Mouse (Mus musculus) midbrain, embryonic 14.5 days (tissue): ENCODE results near the gene C2cd3. TPM values are rescaled to one million over a fixed set of nuclear protein-coding genes. Genes with fewer than 3 reads are reported as not detected.
"Not testable (repeated sequence)": the region's sequence is repeated elsewhere in the genome, so short reads cannot be mapped to it uniquely, and the experiment has no call there.

Source experiments
- ATAC-seq: fragments of 200-750 bp; cut with Nextera tagmentation; 2 replicates; pipeline ENCODE4 v1.8.0; 2017; ENCODE audit warnings: moderate number of reproducible peaks, moderate library complexity; ENCODE audit not compliant: low FRiP score, low TSS enrichment
- DNase-seq: peaks from one replicate; pipeline ENCODE4 v3.0.0-alpha.2; 2015
- H3K27ac ChIP-seq: fragments of 300-500 bp; sonication (generic); replicated peaks from 2 replicates; pipeline ENCODE4 v1.5.1; 2014; ENCODE audit warnings: mild to moderate bottlenecking, low read depth, low read length, moderate library complexity
- H3K27me3 ChIP-seq: fragments of 300-500 bp; sonication (generic); 2 replicates; pipeline ENCODE4 v1.6.1; 2014; ENCODE audit warnings: low read length, control low read depth, mixed read lengths; ENCODE audit not compliant: control insufficient read depth, insufficient read depth
- H3K36me3 ChIP-seq: fragments of 300-500 bp; sonication (generic); 2 replicates; pipeline ENCODE4 v1.6.1; 2014; ENCODE audit warnings: low read length, control low read depth; ENCODE audit not compliant: control insufficient read depth, insufficient read depth
- H3K4me1 ChIP-seq: fragments of 300-500 bp; sonication (generic); 2 replicates; pipeline ENCODE4 v1.6.1; 2014; ENCODE audit warnings: mild to moderate bottlenecking, antibody characterized with exemption, low read length, control low read depth; ENCODE audit not compliant: control insufficient read depth, insufficient read depth
- H3K4me2 ChIP-seq: fragments of 300-500 bp; sonication (generic); 2 replicates; pipeline ENCODE4 v1.6.1; 2014; ENCODE audit warnings: mild to moderate bottlenecking, low read length, moderate library complexity
- H3K4me3 ChIP-seq: fragments of 300-500 bp; sonication (generic); replicated peaks from 2 replicates; pipeline ENCODE4 v1.5.1; 2014; ENCODE audit warnings: low read depth, low read length
- H3K9ac ChIP-seq: fragments of 300-500 bp; sonication (generic); replicated peaks from 2 replicates; pipeline ENCODE4 v1.6.1; 2014; ENCODE audit warnings: mild to moderate bottlenecking, low read length, moderate library complexity
- H3K9me3 ChIP-seq: fragments of 300-500 bp; sonication (generic); 2 replicates; pipeline ENCODE4 v1.6.1; 2016; ENCODE audit warnings: low read length, control low read depth, mixed read lengths; ENCODE audit not compliant: control insufficient read depth
- WGBS: fragments of 180-500 bp; shearing (Covaris S2); extraction: QIAGEN DNeasy Blood & Tissue Kit; methylation state at CpG from one replicate; pipeline ENCODE4 v1.1.7; 2014; 5-methylcytosine and 5-hydroxymethylcytosine counted together
- polyA plus RNA-seq: library from polyadenylated mRNA; unstranded; fragments of >200 nt; fragmentation: Nextera tagmentation; extraction: Ambion mirVana; gene quantifications from 2 replicates; pipeline ENCODE4 v1.2.1, GENCODE M21; 2014

C2cd3 gene
- polyA plus RNA-seq, 1 experiment from 2014 or later: 27.7 TPM

GRCm38 (mm10) chr7:100482046-100482445 lies 110.0 kb downstream of the C2cd3 start:
- not testable (repeated sequence) for H3K4me2 ChIP-seq, H3K9me3 ChIP-seq, H3K4me1 ChIP-seq, H3K9ac ChIP-seq, H3K4me3 ChIP-seq, H3K36me3 ChIP-seq, H3K27ac ChIP-seq, ATAC-seq, DNase-seq, H3K27me3 ChIP-seq
- 83% methylated on average over 2 of the region's 2 CpGs for WGBS

- Histone ChIP-seq H3K9ac (no peak overlapping the region), H3K27ac (no peak overlapping the region), H3K4me3 (no peak overlapping the region), H3K4me1 (no peaks in the 10 kb centered on the region), H3K9me3 (no peaks in the 10 kb centered on the region), H3K27me3 (no peaks in the 10 kb centered on the region), H3K4me2 (no peak overlapping the region), H3K36me3 (no peaks in the 10 kb centered on the region)
- 86% methylated on average over 5 of the region's 5 CpGs for WGBS
- no peak for ATAC-seq
- DNase-seq: no peak
Measured at GRCm38 (mm10) chr7:100484493-100484892, 112.5 kb downstream of the C2cd3 start.

- WGBS: 76% methylated on average over 2 of the region's 2 CpGs
- H3K36me3 ChIP-seq: no peaks in the 10 kb centered on the region
Measured at GRCm38 (mm10) chr7:100487301-100487700, 115.3 kb downstream of the C2cd3 start.

GRCm38 (mm10) chr7:100488474-100489048 lies 116.5 kb downstream of the C2cd3 start:
- Histone ChIP-seq H3K27me3 (no peaks in the 10 kb centered on the region; the same call in 1 of the 2 replicates), H3K4me2 (no peak overlapping the region), H3K9ac (no peak overlapping the region), H3K9me3 (no peaks in the 10 kb centered on the region), H3K4me1 (peaks cover 5% of the 10 kb centered on the region; the same call in 1 of the 2 replicates), H3K36me3 (no peaks in the 10 kb centered on the region), H3K4me3 (no peak overlapping the region), H3K27ac (peak overlapping the region; percentile 9; the same call in 1 of the 2 replicates)
- ATAC-seq (no peak), DNase-seq (peak; percentile 71)
- whole genome bisulfite sequencing: 29% methylated on average over 10 of the region's 10 CpGs

More at GRCm38 (mm10) chr7:100487301-100487700, 115.3 kb downstream of the C2cd3 start:
- no peaks in the 10 kb centered on the region for H3K9me3 ChIP-seq
- no peak overlapping the region for H3K4me2 ChIP-seq
- no peak for ATAC-seq
- no peak overlapping the region for H3K4me3 ChIP-seq
- H3K27me3 ChIP-seq: no peaks in the 10 kb centered on the region
- no peaks in the 10 kb centered on the region for H3K4me1 ChIP-seq
- H3K9ac ChIP-seq: no peak overlapping the region
- no peak for DNase-seq
- no peak overlapping the region for H3K27ac ChIP-seq

- Histone ChIP-seq H3K4me1 (peaks cover 17% of the 10 kb centered on the region), H3K9me3 (no peaks in the 10 kb centered on the region), H3K9ac (no peak overlapping the region; the same call in 1 of the 2 replicates), H3K36me3 (no peaks in the 10 kb centered on the region), H3K4me3 (peak overlapping the region; percentile 28), H3K27ac (no peak overlapping the region), H3K27me3 (no peaks in the 10 kb centered on the region; the same call in 1 of the 2 replicates), H3K4me2 (peak overlapping the region; percentile 60)
- DNase-seq: peak; percentile 12
- 3% methylated on average over 36 of the region's 36 CpGs for WGBS
- peak; percentile 26; the same call in 1 of the 2 replicates for ATAC-seq
Measured at GRCm38 (mm10) chr7:100492391-100493116, 120.5 kb downstream of the C2cd3 start.

- no peaks in the 10 kb centered on the region for H3K9me3 ChIP-seq
- no peak within 1 kb of the TSS; the same call in 1 of the 2 replicates for H3K9ac ChIP-seq
- peaks cover 17% of the 10 kb centered on the region for H3K4me1 ChIP-seq
- DNase-seq (peak; percentile 69), ATAC-seq (peak; percentile 21; the same call in 1 of the 2 replicates)
- no peaks in the 10 kb centered on the region for H3K36me3 ChIP-seq
- no peak within 1 kb of the TSS for H3K27ac ChIP-seq
- peak within 1 kb of the TSS; percentile 60 for H3K4me2 ChIP-seq
- H3K4me3 ChIP-seq: peak within 1 kb of the TSS; percentile 28
- no peaks in the 10 kb centered on the region; the same call in 1 of the 2 replicates for H3K27me3 ChIP-seq
- 1% methylated on average over 27 of the region's 27 CpGs for WGBS
Measured at GRCm38 (mm10) chr7:100493117-100493483, 121.1 kb downstream of the C2cd3 start, which contains the start of gene Ucp2. Gene Ucp2, plus strand, starts transcription at chr7:100493337.

- DNase-seq: peak; percentile 62
- 41% methylated on average over 19 of the region's 19 CpGs for WGBS
- Histone ChIP-seq H3K4me2 (peak overlapping the region; percentile 60), H3K36me3 (no peaks in the 10 kb centered on the region), H3K27me3 (no peaks in the 10 kb centered on the region; the same call in 1 of the 2 replicates), H3K4me1 (peaks cover 17% of the 10 kb centered on the region), H3K4me3 (peak overlapping the region; percentile 28), H3K9me3 (no peaks in the 10 kb centered on the region), H3K9ac (no peak overlapping the region), H3K27ac (no peak overlapping the region)
- ATAC-seq: no peak
Measured at GRCm38 (mm10) chr7:100493484-100494414, 121.7 kb downstream of the C2cd3 start.

- ATAC-seq (no peak), DNase-seq (no peak)
- WGBS: 95% methylated on average over 7 of the region's 7 CpGs
- Histone ChIP-seq H3K27ac (no peak overlapping the region), H3K36me3 (no peaks in the 10 kb centered on the region), H3K4me1 (peaks cover 17% of the 10 kb centered on the region), H3K4me2 (peak overlapping the region; percentile 60), H3K27me3 (no peaks in the 10 kb centered on the region; the same call in 1 of the 2 replicates), H3K9me3 (no peaks in the 10 kb centered on the region), H3K4me3 (no peak overlapping the region), H3K9ac (no peak overlapping the region)
Measured at GRCm38 (mm10) chr7:100494415-100494831, 122.4 kb downstream of the C2cd3 start.
